7 mouse cellular contexts compared by ENCODE assay signal in genomic region chr10:81356352-81356990, GRCm38 (mm10). TPM values are rescaled to one million over a fixed set of nuclear protein-coding genes. Genes with fewer than 3 reads are reported as not detected.
A peak's percentile ranks its signal among the peaks of the same experiment; 100 is the strongest.
DNase-seq lines count a peak whose midpoint lies in the region; ATAC-seq and TF ChIP-seq lines count a peak whose summit lies in the region.

No protein-coding gene starts in this region.

- TF ChIP-seq EP300 in CH12.LX (IDR thresholded peaks at IDR 0.05; ENCODE audit: low read length): no peak
- TF ChIP-seq EP300 in heart, postnatal 0 days (IDR thresholded peaks at IDR 0.05; ENCODE audit: low read depth): no peak

- dilution Hi-C loops in CH12.LX (cut with MboI; ENCODE audit: extremely low pct_ligation_motif_present, extremely low pct_unique_long_range_greater_than_20kb, low sequenced_read_pairs): no loop called here

- peaks cover 7 to 21% of the 10 kb centered on the region in 2 experiments for H3K36me3 ChIP-seq in CH12.LX (replicated peaks in 1 of 2; ENCODE audit: control insufficient read depth in 1 of 2, insufficient read depth in 1 of 2, low read length in 1 of 2)
- H3K36me3 ChIP-seq in heart, postnatal 0 days (replicated peaks; ENCODE audit: control insufficient read depth, insufficient read depth, low read length): 0 out of 2 replicates have a peak, but pooled peaks cover 6% of the 10 kb centered on the region
- peaks cover 21% of the 10 kb centered on the region for H3K36me3 ChIP-seq in liver, embryonic 15.5 days (replicated peaks)
- no peaks in the 10 kb centered on the region for H3K36me3 ChIP-seq in stomach, embryonic 14.5 days (ENCODE audit: control insufficient read depth, insufficient read depth, low read length)

- H3K27me3 ChIP-seq in CH12.LX (replicated peaks): no peaks in the 10 kb centered on the region
- H3K27me3 ChIP-seq in heart, postnatal 0 days (ENCODE audit: control insufficient read depth, insufficient read depth, low read length): no peaks in the 10 kb centered on the region
- H3K27me3 ChIP-seq in liver, embryonic 15.5 days: no peaks in the 10 kb centered on the region
- H3K27me3 ChIP-seq in stomach, embryonic 14.5 days (ENCODE audit: control insufficient read depth, insufficient read depth, low read length): no peaks in the 10 kb centered on the region

- WGBS in heart, postnatal 0 days: 57% methylated on average over 12 of the region's 12 CpGs
- WGBS in liver, embryonic 15.5 days (ENCODE audit: insufficient replicate concordance): 26% methylated on average over 12 of the region's 12 CpGs
- 51% methylated on average over 12 of the region's 12 CpGs for WGBS in stomach, embryonic 14.5 days

- ATAC-seq in heart, postnatal 0 days (ENCODE audit: insufficient read depth, low read depth): no peak
- ATAC-seq in liver, embryonic 15.5 days (ENCODE audit: insufficient read depth): no peak
- no peak for ATAC-seq in stomach, embryonic 14.5 days (ENCODE audit: insufficient number of reproducible peaks, insufficient read depth, low FRiP score, low read depth)

- H3K4me3 ChIP-seq in CH12.LX (replicated peaks in 1 of 3; ENCODE audit: low read depth in 2 of 3, low read length in 2 of 3, poor library complexity in 1 of 3): peak overlapping the region; percentile 27 to 92 (median 37)
- H3K4me3 ChIP-seq in heart, postnatal 0 days (ENCODE audit: low read depth, low read length): 0 out of 2 replicates have a peak overlapping the region, but pooled peaks have one; percentile 76
- H3K4me3 ChIP-seq in liver, embryonic 15.5 days (replicated peaks): peak overlapping the region; percentile 97
- peak overlapping the region; percentile 65 for H3K4me3 ChIP-seq in stomach, embryonic 14.5 days (ENCODE audit: low read depth, low read length)

- TF ChIP-seq CTCF in CH12.LX (conservative IDR thresholded peaks at IDR 0.05 in 1 of 2, IDR thresholded peaks at IDR 0.05 in 1 of 2; ENCODE audit: low read depth in 2 of 2, low read length in 2 of 2): no peak
- TF ChIP-seq CTCF in heart, postnatal 0 days (IDR thresholded peaks at IDR 0.05; ENCODE audit: low read depth): no peak

- TF ChIP-seq POLR2A in CH12.LX (IDR thresholded peaks at IDR 0.05; ENCODE audit: low read depth, low read length): peak; percentile 46; the same call in 1 of the 2 replicates

- peaks cover 22 to 67% of the 10 kb centered on the region in 2 experiments for H3K4me1 ChIP-seq in CH12.LX (ENCODE audit: control insufficient read depth in 1 of 2, insufficient read depth in 2 of 2)
- H3K4me1 ChIP-seq in heart, postnatal 0 days (ENCODE audit: control insufficient read depth, insufficient read depth): peaks cover 10% of the 10 kb centered on the region
- H3K4me1 ChIP-seq in liver, embryonic 15.5 days (replicated peaks): peaks cover 84% of the 10 kb centered on the region
- peaks cover 11% of the 10 kb centered on the region for H3K4me1 ChIP-seq in stomach, embryonic 14.5 days (ENCODE audit: control insufficient read depth, insufficient read depth, low read length)

- DNase-seq in 416B (ENCODE audit: low read depth): peak; percentile 89
- peak; percentile 86 for DNase-seq in CH12.LX (ENCODE audit: extremely low read depth)
- DNase-seq in heart, postnatal 0 days (ENCODE audit: low spot score): no peak
- DNase-seq in gastrocnemius, postnatal 4 days (ENCODE audit: low spot score in 2 of 2): no peak
- DNase-seq in urinary bladder, postnatal 4 days (ENCODE audit: low spot score in 2 of 2): no peak

- H3K4me2 ChIP-seq in CH12.LX (ENCODE audit: insufficient read depth, low read depth, poor library complexity, severe bottlenecking): peak overlapping the region; percentile 58
- H3K4me2 ChIP-seq in heart, postnatal 0 days (ENCODE audit: low read depth, low read length): peak overlapping the region; percentile 99; the same call in 1 of the 2 replicates
- H3K4me2 ChIP-seq in liver, embryonic 15.5 days: peak overlapping the region; percentile 97
- peak overlapping the region; percentile 96; the same call in 1 of the 2 replicates for H3K4me2 ChIP-seq in stomach, embryonic 14.5 days (replicated peaks; ENCODE audit: low read depth, low read length)

- in situ Hi-C loops in CH12.LX (cut with MboI; ENCODE audit: low pct_ligation_motif_present, low pct_unique_long_range_greater_than_20kb, low sequenced_read_pairs): loop anchor here (10.0 kb wide), 1 partner anchor 162 kb away; no protein-coding TSS in a partner anchor

- no peak for TF ChIP-seq RAD21 in CH12.LX (IDR thresholded peaks at IDR 0.05; ENCODE audit: low read depth, low read length)

- peak overlapping the region; percentile 41 for H3K9ac ChIP-seq in CH12.LX (ENCODE audit: insufficient read depth, low read depth)
- H3K9ac ChIP-seq in heart, postnatal 0 days (replicated peaks; ENCODE audit: low read depth, low read length): no peak overlapping the region
- peak overlapping the region; percentile 100 for H3K9ac ChIP-seq in liver, embryonic 15.5 days
- H3K9ac ChIP-seq in stomach, embryonic 14.5 days (replicated peaks; ENCODE audit: low read depth, low read length): no peak overlapping the region

- H3K79me2 ChIP-seq in CH12.LX (replicated peaks; ENCODE audit: control insufficient read depth, extremely low read depth, insufficient read depth, poor library complexity, severe bottlenecking): no peaks in the 10 kb centered on the region; the same call in 1 of the 2 replicates

- H3K27ac ChIP-seq in CH12.LX (ENCODE audit: insufficient read depth, low read depth): peak overlapping the region; percentile 43
- no peak overlapping the region for H3K27ac ChIP-seq in heart, postnatal 0 days (ENCODE audit: low read depth)
- H3K27ac ChIP-seq in liver, embryonic 15.5 days (replicated peaks): peak overlapping the region; percentile 74
- no peak overlapping the region for H3K27ac ChIP-seq in stomach, embryonic 14.5 days (ENCODE audit: low read length)

- H3K9me3 ChIP-seq in CH12.LX (replicated peaks; ENCODE audit: low read length): no peaks in the 10 kb centered on the region
- H3K9me3 ChIP-seq in heart, postnatal 0 days (replicated peaks; ENCODE audit: control insufficient read depth, low read length): no peaks in the 10 kb centered on the region
- no peaks in the 10 kb centered on the region for H3K9me3 ChIP-seq in liver, embryonic 15.5 days (replicated peaks)
- no peaks in the 10 kb centered on the region for H3K9me3 ChIP-seq in stomach, embryonic 14.5 days (ENCODE audit: control insufficient read depth, low read depth, low read length)

TF ChIP-seq in CH12.LX, 34 proteins besides CTCF, POLR2A, EP300 and RAD21 (continues in another document):
- TF ChIP-seq IRF4 (IDR thresholded peaks at IDR 0.05; ENCODE audit: low read depth, low read length) (no peak), E2F4 (IDR thresholded peaks at IDR 0.05; ENCODE audit: insufficient replicate concordance, low read depth, low read length) (no peak)

RNA-seq across cellular contexts. Expression of gene Mfsd12, which starts 0.8 kb away (rescaled TPM):
- 9.5 and 12.9 TPM in 2 replicates for total RNA-seq in CH12.LX (2012; rRNA removed)
- total RNA-seq in CH12.LX (2014; rRNA removed): 4.0 and 5.2 TPM in 2 replicates
- polyA plus RNA-seq in CH12.LX (2012; ENCODE audit: insufficient read length, low read depth): 7.4 and 8.7 TPM in 2 replicates
- total RNA-seq in heart, postnatal 0 days (2014; rRNA removed; ENCODE audit: low replicate concordance): 20.2 and 30.5 TPM in 2 replicates
- 10.3 and 11.4 TPM in 2 replicates for polyA plus RNA-seq in heart, postnatal 0 days (2015; fragmentation: Nextera tagmentation; extraction: Ambion mirVana)
- polyA plus RNA-seq in liver, embryonic 15.5 days (2015; fragmentation: Nextera tagmentation; extraction: Ambion mirVana): 15.0 and 16.5 TPM in 2 replicates
- 4.7 and 4.8 TPM in 2 replicates for polyA plus RNA-seq in stomach, embryonic 14.5 days (2014; fragmentation: Nextera tagmentation; extraction: Ambion mirVana)
- 1 to 10 TPM; 8.6 to 9.9 TPM for total RNA-seq in gastrocnemius, postnatal 4 days (2021)

RNA-seq across cellular contexts. Expression of gene Hmg20b, which starts 6.2 kb away (rescaled TPM):
- total RNA-seq in CH12.LX (2012; rRNA removed) (17.0 and 18.7 TPM in 2 replicates), CH12.LX (2014; rRNA removed) (7.4 and 7.9 TPM in 2 replicates)
- 37.3 and 39.6 TPM in 2 replicates for polyA plus RNA-seq in CH12.LX (2012; ENCODE audit: insufficient read length, low read depth)
- total RNA-seq in heart, postnatal 0 days (2014; rRNA removed; ENCODE audit: low replicate concordance): 63.9 and 80.7 TPM in 2 replicates
- 92.3 and 94.5 TPM in 2 replicates for polyA plus RNA-seq in heart, postnatal 0 days (2015; fragmentation: Nextera tagmentation; extraction: Ambion mirVana)
- polyA plus RNA-seq in liver, embryonic 15.5 days (2015; fragmentation: Nextera tagmentation; extraction: Ambion mirVana): 22.3 and 22.6 TPM in 2 replicates
- 98.6 TPM in 2 replicates for polyA plus RNA-seq in stomach, embryonic 14.5 days (2014; fragmentation: Nextera tagmentation; extraction: Ambion mirVana)
- 10 to 100 TPM; 46.2 to 58.6 TPM for total RNA-seq in gastrocnemius, postnatal 4 days (2021)

RNA-seq across cellular contexts. Expression of gene 4930404N11Rik, which starts 9.1 kb away (rescaled TPM):
- 5.2 and 7.2 TPM in 2 replicates for total RNA-seq in CH12.LX (2012; rRNA removed)
- 0.23 TPM in 1 of 2 replicates, not detected in the other for total RNA-seq in CH12.LX (2014; rRNA removed)
- polyA plus RNA-seq in CH12.LX (2012; ENCODE audit: insufficient read length, low read depth): 2.2 and 2.7 TPM in 2 replicates
- not detected in 2 replicates for total RNA-seq in heart, postnatal 0 days (2014; rRNA removed; ENCODE audit: low replicate concordance)
- 0.68 and 1.0 TPM in 2 replicates for polyA plus RNA-seq in heart, postnatal 0 days (2015; fragmentation: Nextera tagmentation; extraction: Ambion mirVana)
- 2.3 and 2.9 TPM in 2 replicates for polyA plus RNA-seq in liver, embryonic 15.5 days (2015; fragmentation: Nextera tagmentation; extraction: Ambion mirVana)
- 0.43 and 0.59 TPM in 2 replicates for polyA plus RNA-seq in stomach, embryonic 14.5 days (2014; fragmentation: Nextera tagmentation; extraction: Ambion mirVana)
- total RNA-seq in gastrocnemius, postnatal 4 days (2021): 1 to 10 TPM; 1.7 to 1.8 TPM

RNA-seq across cellular contexts. Expression of gene Gipc3, which starts 13.4 kb away (rescaled TPM):
- total RNA-seq in CH12.LX (2012; rRNA removed) (0.04 and 0.08 TPM in 2 replicates), CH12.LX (2014; rRNA removed) (not detected in 2 replicates)
- 0.09 TPM in 1 of 2 replicates, not detected in the other for polyA plus RNA-seq in CH12.LX (2012; ENCODE audit: insufficient read length, low read depth)
- total RNA-seq in heart, postnatal 0 days (2014; rRNA removed; ENCODE audit: low replicate concordance): 0.08 and 0.12 TPM in 2 replicates
- 0.16 and 0.21 TPM in 2 replicates for polyA plus RNA-seq in heart, postnatal 0 days (2015; fragmentation: Nextera tagmentation; extraction: Ambion mirVana)
- polyA plus RNA-seq in liver, embryonic 15.5 days (2015; fragmentation: Nextera tagmentation; extraction: Ambion mirVana): not detected in 2 replicates
- 0.07 TPM in 1 of 2 replicates, not detected in the other for polyA plus RNA-seq in stomach, embryonic 14.5 days (2014; fragmentation: Nextera tagmentation; extraction: Ambion mirVana)
- under 1 TPM; 0.66 to 0.86 TPM for total RNA-seq in gastrocnemius, postnatal 4 days (2021)

RNA-seq across cellular contexts. Expression of gene Fzr1, which starts 21.8 kb away (rescaled TPM):
- total RNA-seq in CH12.LX (2012; rRNA removed) (38.8 and 44.5 TPM in 2 replicates), CH12.LX (2014; rRNA removed) (29.5 and 33.1 TPM in 2 replicates)
- polyA plus RNA-seq in CH12.LX (2012; ENCODE audit: insufficient read length, low read depth): 67.7 and 75.4 TPM in 2 replicates
- total RNA-seq in heart, postnatal 0 days (2014; rRNA removed; ENCODE audit: low replicate concordance): 47.6 and 53.9 TPM in 2 replicates
- 45.8 and 48.4 TPM in 2 replicates for polyA plus RNA-seq in heart, postnatal 0 days (2015; fragmentation: Nextera tagmentation; extraction: Ambion mirVana)
- 127 and 147 TPM in 2 replicates for polyA plus RNA-seq in liver, embryonic 15.5 days (2015; fragmentation: Nextera tagmentation; extraction: Ambion mirVana)
- 81.3 and 88.7 TPM in 2 replicates for polyA plus RNA-seq in stomach, embryonic 14.5 days (2014; fragmentation: Nextera tagmentation; extraction: Ambion mirVana)
- total RNA-seq in gastrocnemius, postnatal 4 days (2021): 10 to 100 TPM; 32.2 to 33.5 TPM

Comparison
In these comparisons a context has a peak if more than half of its experiments do, and no peak if none do; other contexts are left out.
1. DNase-seq: peak in 416B (single experiment) and CH12.LX (single experiment); none in heart, postnatal 0 days (single experiment), gastrocnemius, postnatal 4 days (0 of 2) and urinary bladder, postnatal 4 days (0 of 2).
2. H3K27ac ChIP-seq: peak in CH12.LX (single experiment) and liver, embryonic 15.5 days (single experiment); none in heart, postnatal 0 days (single experiment) and stomach, embryonic 14.5 days (single experiment).
3. H3K4me3 ChIP-seq: peak in every context shown above with its lines; median percentile 97 in liver, embryonic 15.5 days; 76 in heart, postnatal 0 days; 65 in stomach, embryonic 14.5 days; 37 in CH12.LX.
4. H3K9ac ChIP-seq: peak in CH12.LX (single experiment) and liver, embryonic 15.5 days (single experiment); none in heart, postnatal 0 days (single experiment) and stomach, embryonic 14.5 days (single experiment).
5. Peak in every context shown above with its lines, with median percentiles within 50 percentile points of each other: H3K4me2 ChIP-seq.